Mouse (Mus musculus): Measurements from ENCODE around the gene Scarb1. TPM values are rescaled to one million over a fixed set of nuclear protein-coding genes. Genes with fewer than 3 reads are reported as not detected.

The Scarb1 gene
- polyA plus RNA-seq, 1 experiment: 13.2 TPM

- no peak for DNase-seq (ENCODE audit: low read depth, low spot score)
- 4% methylated on average over 4 of the region's 4 CpGs for WGBS
These were observed 27.7 kb upstream of the Scarb1 start for GRCm38 (mm10) chr5:125368568-125368967.

- no peak for DNase-seq (ENCODE audit: low read depth, low spot score)
- WGBS: 63% methylated on average over 5 of the region's 5 CpGs
These were observed 27.3 kb upstream of the Scarb1 start for GRCm38 (mm10) chr5:125368156-125368555.

GRCm38 (mm10) chr5:125364851-125365429 lies 24.0 kb upstream of the Scarb1 start:
- no peak for DNase-seq (ENCODE audit: low read depth, low spot score)
- WGBS: 34% methylated on average over 4 of the region's 4 CpGs

- DNase-seq (ENCODE audit: low read depth, low spot score): no peak
- 50% methylated on average over 7 of the region's 7 CpGs for WGBS
These were observed 23.0 kb upstream of the Scarb1 start for GRCm38 (mm10) chr5:125363894-125364293.

- 67% methylated on average over 16 of the region's 16 CpGs for WGBS
- no peak for DNase-seq (ENCODE audit: low read depth, low spot score)
These were observed 20.2 kb upstream of the Scarb1 start for GRCm38 (mm10) chr5:125360981-125361510.

GRCm38 (mm10) chr5:125360566-125360965 lies 19.7 kb upstream of the Scarb1 start:
- DNase-seq (ENCODE audit: low read depth, low spot score): no peak
- 34% methylated on average over 9 of the region's 9 CpGs for WGBS

- DNase-seq (ENCODE audit: low read depth, low spot score): no peak
- 50% methylated on average over 5 of the region's 5 CpGs for WGBS
These were observed 17.3 kb upstream of the Scarb1 start for GRCm38 (mm10) chr5:125358270-125358608.

- WGBS: 69% methylated on average over 12 of the region's 12 CpGs
- DNase-seq (ENCODE audit: low read depth, low spot score): no peak
These were observed 16.8 kb upstream of the Scarb1 start for GRCm38 (mm10) chr5:125357543-125358269.

GRCm38 (mm10) chr5:125355650-125356049 lies 14.8 kb upstream of the Scarb1 start:
- no peak for DNase-seq (ENCODE audit: low read depth, low spot score)
- 38% methylated on average over 7 of the region's 7 CpGs for WGBS

- 56% methylated on average over 7 of the region's 7 CpGs for WGBS
These were observed 14.1 kb upstream of the Scarb1 start for GRCm38 (mm10) chr5:125354885-125355492.

GRCm38 (mm10) chr5:125352781-125353294 lies 11.9 kb upstream of the Scarb1 start:
- no peak for DNase-seq (ENCODE audit: low read depth, low spot score)
- WGBS: 91% methylated on average over 5 of the region's 5 CpGs

More at GRCm38 (mm10) chr5:125354885-125355492, 14.1 kb upstream of the Scarb1 start:
- no peak for DNase-seq (ENCODE audit: low read depth, low spot score)

- DNase-seq (ENCODE audit: low read depth, low spot score): no peak
- 92% methylated on average over 5 of the region's 5 CpGs for WGBS
These were observed 11.0 kb upstream of the Scarb1 start for GRCm38 (mm10) chr5:125351939-125352338.

- 77% methylated on average over 8 of the region's 8 CpGs for WGBS
- DNase-seq (ENCODE audit: low read depth, low spot score): no peak
These were observed 10.2 kb upstream of the Scarb1 start for GRCm38 (mm10) chr5:125351057-125351456.

- WGBS: 84% methylated on average over 3 of the region's 3 CpGs
- DNase-seq (ENCODE audit: low read depth, low spot score): no peak
These were observed 8.5 kb upstream of the Scarb1 start for GRCm38 (mm10) chr5:125349391-125349790.

- 47% methylated on average over 8 of the region's 8 CpGs for WGBS
- DNase-seq (ENCODE audit: low read depth, low spot score): no peak
These were observed 7.6 kb upstream of the Scarb1 start for GRCm38 (mm10) chr5:125348487-125348886.

GRCm38 (mm10) chr5:125348067-125348466 lies 7.2 kb upstream of the Scarb1 start:
- no peak for DNase-seq (ENCODE audit: low read depth, low spot score)
- WGBS: 31% methylated on average over 7 of the region's 7 CpGs

- WGBS: 93% methylated on average over 6 of the region's 6 CpGs
- no peak for DNase-seq (ENCODE audit: low read depth, low spot score)
These were observed 3.4 kb upstream of the Scarb1 start for GRCm38 (mm10) chr5:125344296-125344695.

GRCm38 (mm10) chr5:125341459-125342090 lies 681 bp upstream of the Scarb1 start:
- WGBS: 56% methylated on average over 14 of the region's 14 CpGs
- no peak for DNase-seq (ENCODE audit: low read depth, low spot score)

- 9% methylated on average over 25 of the region's 25 CpGs for WGBS
- no peak for DNase-seq (ENCODE audit: low read depth, low spot score)
These were observed 903 bp downstream of the Scarb1 start for GRCm38 (mm10) chr5:125339851-125340531.
